Mouse (Mus musculus) liver, embryonic 11.5 days (tissue): ENCODE results near the gene Igsf9b. TPM values are rescaled to one million over a fixed set of nuclear protein-coding genes. Genes with fewer than 3 reads are reported as not detected.

ENCODE experiments used
- ATAC-seq: fragments of 200-750 bp; cut with Nextera tagmentation; replicated peaks from 2 replicates; pipeline ENCODE4 v1.8.0; 2017; ENCODE audit warnings: moderate number of reproducible peaks, mild to moderate bottlenecking, moderate TSS enrichment, moderate library complexity; ENCODE audit not compliant: low FRiP score
- DNase-seq: peaks from one replicate; pipeline ENCODE4 v3.0.0-alpha.2; 2017; ENCODE audit warnings: low spot score
- H3K27ac ChIP-seq: fragments of 300-500 bp; sonication (generic); 2 replicates; pipeline ENCODE4 v1.5.1; 2014; ENCODE audit warnings: mild to moderate bottlenecking, low read depth, low read length, control low read depth
- H3K27me3 ChIP-seq: fragments of 300-500 bp; sonication (generic); replicated peaks from 2 replicates; pipeline ENCODE4 v1.6.1; 2014; ENCODE audit warnings: low read length, mixed read lengths; ENCODE audit not compliant: control insufficient read depth, insufficient read depth
- H3K36me3 ChIP-seq: fragments of 300-500 bp; sonication (generic); 2 replicates; pipeline ENCODE4 v1.6.1; 2014; ENCODE audit warnings: mild to moderate bottlenecking, low read length, moderate library complexity, mixed read lengths; ENCODE audit not compliant: control insufficient read depth, insufficient read depth
- H3K4me1 ChIP-seq: fragments of 300-500 bp; sonication (generic); replicated peaks from 2 replicates; pipeline ENCODE4 v1.6.1; 2014; ENCODE audit warnings: low read length, mixed read lengths; ENCODE audit not compliant: control insufficient read depth, insufficient read depth
- H3K4me2 ChIP-seq: fragments of 300-500 bp; sonication (generic); 2 replicates; pipeline ENCODE4 v1.6.1; 2014; ENCODE audit warnings: mild to moderate bottlenecking, control low read depth, moderate library complexity
- H3K4me3 ChIP-seq: fragments of 300-500 bp; sonication (generic); 2 replicates; pipeline ENCODE4 v1.5.1; 2014; ENCODE audit warnings: low read depth, low read length, control low read depth
- H3K9ac ChIP-seq: fragments of 300-500 bp; sonication (generic); 2 replicates; pipeline ENCODE4 v1.6.1; 2014; ENCODE audit warnings: low read depth, low read length, control low read depth
- H3K9me3 ChIP-seq: fragments of 300-500 bp; sonication (generic); 2 replicates; pipeline ENCODE4 v1.6.1; 2016; ENCODE audit warnings: low read length, inconsistent platforms, mixed read lengths; ENCODE audit not compliant: control insufficient read depth
- WGBS: fragments of 180-500 bp; shearing (Covaris S2); extraction: QIAGEN DNeasy Blood & Tissue Kit; methylation state at CpG from one replicate; pipeline ENCODE4 v1.1.7; 2014; 5-methylcytosine and 5-hydroxymethylcytosine counted together
- polyA plus RNA-seq: library from polyadenylated mRNA; unstranded; fragments of >200 nt; fragmentation: Nextera tagmentation; extraction: Ambion mirVana; gene quantifications from 2 replicates; pipeline ENCODE4 v1.2.1, GENCODE M21; 2014

The Igsf9b gene
- polyA plus RNA-seq, 1 experiment from 2014 or later, result 0.48 TPM

GRCm38 (mm10) chr9:27369108-27369507, 70.1 kb downstream of the Igsf9b start:
- Histone ChIP-seq H3K4me3 (no peak overlapping the region), H3K9ac (no peak overlapping the region), H3K27me3 (no peaks in the 10 kb centered on the region), H3K36me3 (no peaks in the 10 kb centered on the region), H3K4me1 (no peaks in the 10 kb centered on the region), H3K4me2 (no peak overlapping the region), H3K9me3 (no peaks in the 10 kb centered on the region), H3K27ac (no peak overlapping the region)
- 85% methylated on average over 2 of the region's 2 CpGs for WGBS
- ATAC-seq (no peak), DNase-seq (no peak)

- no peak overlapping the region for H3K4me3 ChIP-seq
- ATAC-seq (no peak), DNase-seq (no peak)
- no peak overlapping the region for H3K9ac ChIP-seq
- no peak overlapping the region for H3K4me2 ChIP-seq
- H3K9me3 ChIP-seq, result no peaks in the 10 kb centered on the region
- no peak overlapping the region for H3K27ac ChIP-seq
- no peaks in the 10 kb centered on the region for H3K4me1 ChIP-seq
- H3K27me3 ChIP-seq, result no peaks in the 10 kb centered on the region
- no peaks in the 10 kb centered on the region for H3K36me3 ChIP-seq
- WGBS, result 56% methylated on average over 1 of the region's 1 CpGs
Measured at GRCm38 (mm10) chr9:27375746-27376145, 76.7 kb downstream of the Igsf9b start.

GRCm38 (mm10) chr9:27386951-27387350, 87.9 kb downstream of the Igsf9b start:
- Histone ChIP-seq H3K4me3 (no peak overlapping the region), H3K27ac (no peak overlapping the region), H3K27me3 (no peaks in the 10 kb centered on the region), H3K4me1 (no peaks in the 10 kb centered on the region), H3K9me3 (no peaks in the 10 kb centered on the region), H3K9ac (no peak overlapping the region), H3K36me3 (no peaks in the 10 kb centered on the region), H3K4me2 (no peak overlapping the region)
- DNase-seq, result no peak
- WGBS, result 81% methylated on average over 3 of the region's 3 CpGs
- ATAC-seq, result no peak

- Histone ChIP-seq H3K4me2 (no peak within 1 kb of the TSS), H3K27me3 (no peaks in the 10 kb centered on the region), H3K36me3 (no peaks in the 10 kb centered on the region), H3K9me3 (no peaks in the 10 kb centered on the region), H3K4me1 (no peaks in the 10 kb centered on the region), H3K9ac (no peak within 1 kb of the TSS), H3K4me3 (no peak within 1 kb of the TSS), H3K27ac (no peak within 1 kb of the TSS)
- whole genome bisulfite sequencing, result 70% methylated on average over 3 of the region's 3 CpGs
- ATAC-seq (no peak), DNase-seq (no peak)
Measured at GRCm38 (mm10) chr9:27396500-27396899, 97.5 kb downstream of the Igsf9b start, which contains the start of gene Spata19. TSS of gene Spata19 (plus strand) at chr9:27396800.

GRCm38 (mm10) chr9:27401169-27401568, 102.2 kb downstream of the Igsf9b start:
- H3K4me1 ChIP-seq, result no peaks in the 10 kb centered on the region
- no peak overlapping the region for H3K27ac ChIP-seq
- H3K4me2 ChIP-seq, result no peak overlapping the region
- no peak overlapping the region for H3K4me3 ChIP-seq
- no peak for ATAC-seq
- H3K27me3 ChIP-seq, result no peaks in the 10 kb centered on the region
- no peak overlapping the region for H3K9ac ChIP-seq
- no peaks in the 10 kb centered on the region for H3K36me3 ChIP-seq
- no peak for DNase-seq
- H3K9me3 ChIP-seq, result no peaks in the 10 kb centered on the region
- 80% methylated on average over 4 of the region's 4 CpGs for WGBS

Other genes with a start within 250 kb of the Igsf9b start
- 26.3 and 31.6 TPM in 2 replicates for gene Jam3, start 143.8 kb upstream of the Igsf9b start, polyA plus RNA-seq
- gene Spata19, start 97.6 kb downstream of the Igsf9b start, polyA plus RNA-seq, result not detected in 2 replicates